Mouse (Mus musculus) embryonic stem cell, embryonic (primary cell): ENCODE results near the gene Gm48552.

Source experiments
- CTCF ChIA-PET, 4 experiments: fragments of 300-600 bp in 2 of 4; fragments of 350-600 bp in 2 of 4; sonication (Branson Sonifier 250); formaldehyde crosslinking; loops; one replicate each; lab custom pipeline; 2022; ENCODE audit warnings: inconsistent platforms in 2 of 4; lab: Charles Lee
- POLR2A ChIA-PET, 4 experiments: fragments of 300-600 bp in 2 of 4; fragments of 350-600 bp in 2 of 4; sonication (Branson Sonifier 250); formaldehyde crosslinking; loops; one replicate each; lab custom pipeline; 2022; ENCODE audit warnings: antibody characterized with exemption in 4 of 4, inconsistent platforms in 1 of 4; lab: Charles Lee

The Gm48552 gene

GRCm38 (mm10) chr10:81375322-81375721 is 13.5 kb upstream of the Gm48552 start:
- POLR2A ChIA-PET, result interaction anchor here in 2 of 4 experiments (0.5 to 8.9 kb wide), 8 partner anchors 8 to 851 kb away, joined by 3 to 87 read pairs (median 17); partner anchors contain the start of gene 4930404N11Rik (in 1 of the 2)
- CTCF ChIA-PET, result interaction anchor here in 1 of 4 experiments (1.0 kb wide), 1 partner anchor 21 kb away, joined by 3 read pairs; no protein-coding TSS in a partner anchor

GRCm38 (mm10) chr10:81376561-81377361 is 12.0 kb upstream of the Gm48552 start:
- CTCF ChIA-PET, result interaction anchor here in 3 of 4 experiments (0.6 to 3.0 kb wide), 15 partner anchors 10 to 175 kb away, joined by 3 to 25 read pairs (median 3); partner anchors contain the start of genes 4930404N11Rik (in 1 of the 3), Celf5 (in 1 of the 3), Hmg20b (in 1 of the 3) and Pip5k1c (in 1 of the 3)
- POLR2A ChIA-PET, result interaction anchor here in 3 of 4 experiments (0.5 to 8.9 kb wide), 43 partner anchors 9 to 700 kb away, joined by 3 to 87 read pairs (median 5); partner anchors contain the start of genes Cactin (in 3 of the 3), 4930404N11Rik (in 2 of the 3), Hmg20b (in 2 of the 3) and Mfsd12 (in 2 of the 3)

GRCm38 (mm10) chr10:81377362-81377664 is 11.5 kb upstream of the Gm48552 start:
- POLR2A ChIA-PET, result interaction anchor here in 3 of 4 experiments (0.7 to 8.9 kb wide), 45 partner anchors 9 to 701 kb away, joined by 3 to 87 read pairs (median 6); partner anchors contain the start of genes Cactin (in 3 of the 3), 4930404N11Rik (in 2 of the 3), Hmg20b (in 2 of the 3) and Mfsd12 (in 2 of the 3)

GRCm38 (mm10) chr10:81377793-81378552 is 10.8 kb upstream of the Gm48552 start, which contains the start of gene Fzr1:
Gene Fzr1 (minus strand): TSS chr10:81378516.
- CTCF ChIA-PET, result interaction anchor here (0.5 to 3.0 kb wide), 40 partner anchors 12 to 497 kb away, joined by 3 to 25 read pairs (median 6); partner anchors contain the start of genes Cactin (in 1 of the 4), Gm48552 (in 1 of the 4), Hmg20b (in 1 of the 4) and Nmrk2 (in 1 of the 4)
- POLR2A ChIA-PET, result interaction anchor here (0.5 to 8.9 kb wide), 84 partner anchors 8 to 811 kb away, joined by 3 to 87 read pairs (median 5); partner anchors contain the start of genes Pip5k1c (in 3 of the 4), 4930404N11Rik (in 2 of the 4), Cactin (in 2 of the 4) and Hmg20b (in 2 of the 4)

More at GRCm38 (mm10) chr10:81377362-81377664, 11.5 kb upstream of the Gm48552 start:
- CTCF ChIA-PET, result interaction anchor here in 2 of 4 experiments (0.7 to 3.0 kb wide), 14 partner anchors 11 to 174 kb away, joined by 3 to 25 read pairs (median 5); partner anchors contain the start of genes 4930404N11Rik (in 1 of the 2), Celf5 (in 1 of the 2), Hmg20b (in 1 of the 2) and Pip5k1c (in 1 of the 2)

- ChIA-PET POLR2A (interaction anchor here (0.6 to 8.9 kb wide), 91 partner anchors 9 to 812 kb away, joined by 3 to 87 read pairs (median 4); partner anchors contain the start of genes Cactin (in 3 of the 4), Map2k2 (in 3 of the 4), Pip5k1c (in 3 of the 4) and 4930404N11Rik (in 2 of the 4)), CTCF (interaction anchor here (0.5 to 3.0 kb wide), 43 partner anchors 10 to 874 kb away, joined by 3 to 25 read pairs (median 6); partner anchors contain the start of genes Atcay (in 1 of the 4), Cactin (in 1 of the 4), Gm48552 (in 1 of the 4) and Hmg20b (in 1 of the 4))
These were observed 10.1 kb upstream of the Gm48552 start for GRCm38 (mm10) chr10:81378553-81379182.

- POLR2A ChIA-PET, result interaction anchor here (0.6 to 8.9 kb wide), 67 partner anchors 10 to 799 kb away, joined by 3 to 87 read pairs (median 5); partner anchors contain the start of genes Pip5k1c (in 3 of the 4), 4930404N11Rik (in 2 of the 4), Cactin (in 2 of the 4) and Hmg20b (in 2 of the 4)
- CTCF ChIA-PET, result interaction anchor here in 3 of 4 experiments (0.5 to 3.0 kb wide), 33 partner anchors 10 to 874 kb away, joined by 3 to 25 read pairs (median 6); partner anchors contain the start of genes Atcay (in 1 of the 3), Cactin (in 1 of the 3), Gm48552 (in 1 of the 3) and Hmg20b (in 1 of the 3)
These were observed 9.6 kb upstream of the Gm48552 start for GRCm38 (mm10) chr10:81379183-81379553.

- ChIA-PET CTCF (interaction anchor here in 1 of 4 experiments (2.1 kb wide), 1 partner anchor 10 kb away, joined by 16 read pairs; the partner anchor contains the start of gene Gm48552), POLR2A (interaction anchor here in 3 of 4 experiments (0.6 to 8.9 kb wide), 18 partner anchors 8 to 254 kb away, joined by 3 to 87 read pairs (median 8); partner anchors contain the start of genes 4930404N11Rik (in 3 of the 3), Cactin (in 1 of the 3), Gm48552 (in 1 of the 3) and Hmg20b (in 1 of the 3))
These were observed 8.9 kb upstream of the Gm48552 start for GRCm38 (mm10) chr10:81379809-81380378.

GRCm38 (mm10) chr10:81382039-81382438 is 6.8 kb upstream of the Gm48552 start:
- ChIA-PET CTCF (interaction anchor here in 2 of 4 experiments (0.8 to 2.0 kb wide), 4 partner anchors 32 to 170 kb away, joined by 3 to 5 read pairs (median 3); partner anchors contain the start of gene Hmg20b (in 1 of the 2)), POLR2A (interaction anchor here in 2 of 4 experiments (0.6 to 1.3 kb wide), 6 partner anchors 11 to 706 kb away, joined by 3 to 4 read pairs (median 3); partner anchors contain the start of gene Smim24 (in 1 of the 2))

GRCm38 (mm10) chr10:81383802-81384604 is 4.8 kb upstream of the Gm48552 start, which contains the start of the genes Dohh and Gm48551:
Gene Dohh (plus strand): TSS chr10:81384428.
Gene Gm48551 (plus strand): TSS chr10:81384466.
- CTCF ChIA-PET, result interaction anchor here (0.6 to 1.7 kb wide), 14 partner anchors 9 to 168 kb away, joined by 3 to 8 read pairs (median 4); partner anchors contain the start of genes Smim24 (in 2 of the 4) and Tjp3 (in 1 of the 4)
- POLR2A ChIA-PET, result interaction anchor here (0.6 to 3.4 kb wide), 57 partner anchors 9 to 942 kb away, joined by 3 to 21 read pairs (median 3); partner anchors contain the start of genes 4930404N11Rik (in 3 of the 4), Cactin (in 3 of the 4), Eef2 (in 2 of the 4) and Pip5k1c (in 2 of the 4)

GRCm38 (mm10) chr10:81384605-81384982 is 4.2 kb upstream of the Gm48552 start:
- ChIA-PET CTCF (interaction anchor here (0.6 to 1.7 kb wide), 13 partner anchors 9 to 167 kb away, joined by 3 to 8 read pairs (median 4); partner anchors contain the start of genes Smim24 (in 2 of the 4) and Tjp3 (in 1 of the 4)), POLR2A (interaction anchor here (0.6 to 3.4 kb wide), 48 partner anchors 8 to 424 kb away, joined by 3 to 21 read pairs (median 4); partner anchors contain the start of genes 4930404N11Rik (in 3 of the 4), Cactin (in 3 of the 4), Eef2 (in 2 of the 4) and Pip5k1c (in 2 of the 4))

- CTCF ChIA-PET, result interaction anchor here (0.5 to 3.2 kb wide), 11 partner anchors 7 to 162 kb away, joined by 3 to 13 read pairs (median 3); partner anchors contain the start of genes Celf5 (in 2 of the 4), Smim24 (in 2 of the 4) and Pip5k1c (in 1 of the 4)
- POLR2A ChIA-PET, result interaction anchor here in 3 of 4 experiments (0.7 to 3.4 kb wide), 23 partner anchors 9 to 209 kb away, joined by 3 to 21 read pairs (median 5); partner anchors contain the start of genes 4930404N11Rik (in 1 of the 3), Cactin (in 1 of the 3), Eef2 (in 1 of the 3) and Ncln (in 1 of the 3)
These were observed 3.0 kb upstream of the Gm48552 start for GRCm38 (mm10) chr10:81385603-81386306.

- ChIA-PET POLR2A (interaction anchor here in 2 of 4 experiments (1.4 to 4.0 kb wide), 4 partner anchors 9 to 42 kb away, joined by 3 to 24 read pairs (median 15); partner anchors contain the start of gene Fzr1 (in 1 of the 2)), CTCF (interaction anchor here in 1 of 4 experiments (1.0 to 3.2 kb wide), 2 partner anchors 17 to 165 kb away, joined by 3 to 13 read pairs; no protein-coding TSS in a partner anchor)
These were observed 1.1 kb upstream of the Gm48552 start for GRCm38 (mm10) chr10:81387716-81388115.

GRCm38 (mm10) chr10:81389373-81389772 is 568 bp downstream of the Gm48552 start:
- CTCF ChIA-PET, result interaction anchor here (0.5 to 4.9 kb wide), 48 partner anchors 9 to 371 kb away, joined by 3 to 75 read pairs (median 5); partner anchors contain the start of genes Hmg20b (in 2 of the 4), Atcay (in 1 of the 4), Cactin (in 1 of the 4) and Celf5 (in 1 of the 4)
- POLR2A ChIA-PET, result interaction anchor here in 3 of 4 experiments (0.7 to 4.0 kb wide), 20 partner anchors 10 to 284 kb away, joined by 3 to 24 read pairs (median 4); partner anchors contain the start of genes Fzr1 (in 2 of the 3), Map2k2 (in 1 of the 3) and Pip5k1c (in 1 of the 3)
